Mouse (Mus musculus) MEL (cell line): ENCODE data around the gene Prpf8. TPM values are rescaled to one million over a fixed set of nuclear protein-coding genes. Genes with fewer than 3 reads are reported as not detected.

Source experiments
- DNase-seq: peaks from one replicate; pipeline ENCODE4 v3.0.0; 2011; ENCODE audit warnings: low read depth, low spot score
- H3K27ac ChIP-seq: 2 replicates; pipeline ENCODE4 v1.5.1; 2012; ENCODE audit warnings: low read depth, mild to moderate bottlenecking, control low read depth, low read length, moderate library complexity; ENCODE audit not compliant: control insufficient read depth
- H3K27me3 ChIP-seq, 2 experiments: fragments of 150-350 bp in 1 of 2; sonication (generic) in 1 of 2; 2 replicates each; pipeline ENCODE4 v1.6.1; 2012; ENCODE audit warnings: low read length in 2 of 2, mild to moderate bottlenecking in 2 of 2, improper control_type of control experiment in 1 of 2, moderate library complexity in 1 of 2; ENCODE audit not compliant: insufficient read depth in 2 of 2, control insufficient read depth in 1 of 2
- H3K36me3 ChIP-seq, 2 experiments: 2 replicates each; pipeline ENCODE4 v1.6.1; 2012 to 2014; ENCODE audit warnings: low read length in 2 of 2, improper control_type of control experiment in 1 of 2, inconsistent platforms in 1 of 2, mild to moderate bottlenecking in 1 of 2; ENCODE audit not compliant: insufficient read depth in 2 of 2, control insufficient read depth in 1 of 2
- H3K4me1 ChIP-seq, 2 experiments: fragments of 150-350 bp in 1 of 2; sonication (generic) in 1 of 2; 2 replicates each; pipeline ENCODE4 v1.6.1; 2012; ENCODE audit warnings: low read length in 2 of 2, improper control_type of control experiment in 1 of 2, mild to moderate bottlenecking in 1 of 2; ENCODE audit not compliant: insufficient read depth in 2 of 2, control insufficient read depth in 1 of 2
- H3K4me3 ChIP-seq, 2 experiments: fragments of 150-350 bp in 1 of 2; sonication (generic) in 1 of 2; 2 replicates each; pipeline ENCODE4 v1.5.1; 2012; ENCODE audit warnings: low read depth in 2 of 2, low read length in 2 of 2, mild to moderate bottlenecking in 2 of 2, moderate library complexity in 2 of 2, control low read depth in 1 of 2, improper control_type of control experiment in 1 of 2; ENCODE audit not compliant: control insufficient read depth in 1 of 2, insufficient read depth in 1 of 2
- H3K79me2 ChIP-seq: 2 replicates; pipeline ENCODE4 v1.6.1; 2012; ENCODE audit warnings: mild to moderate bottlenecking, low read length, moderate library complexity; ENCODE audit not compliant: control insufficient read depth, poor library complexity, insufficient read depth
- H3K9ac ChIP-seq: 2 replicates; pipeline ENCODE4 v1.6.1; 2012; ENCODE audit warnings: low read depth, mild to moderate bottlenecking, control low read depth, low read length, moderate library complexity; ENCODE audit not compliant: control insufficient read depth, poor library complexity, severe bottlenecking
- H3K9me3 ChIP-seq: fragments of 150-350 bp; sonication (generic); replicated peaks from 2 replicates; pipeline ENCODE4 v1.6.1; 2012; ENCODE audit warnings: mild to moderate bottlenecking, low read length, improper control_type of control experiment, moderate library complexity; ENCODE audit not compliant: insufficient read depth
- BHLHE40 ChIP-seq: IDR thresholded peaks from 2 replicates; pipeline ENCODE4 v1.6.1; 2012; ENCODE audit warnings: low read depth, mild to moderate bottlenecking, inconsistent platforms, low read length, improper control_type of control experiment, borderline replicate concordance
- CHD2 ChIP-seq: IDR thresholded peaks from 2 replicates; pipeline ENCODE4 v1.6.1; 2011; ENCODE audit warnings: low read length, improper control_type of control experiment
- CTCF ChIP-seq, 3 experiments: IDR thresholded peaks in 2 of 3; conservative IDR thresholded peaks in 1 of 3; 2 replicates each; pipeline ENCODE4 v1.5.1; 2011 to 2012; ENCODE audit warnings: low read length in 3 of 3, low read depth in 2 of 3, mild to moderate bottlenecking in 2 of 3, improper control_type of control experiment in 1 of 3, inconsistent platforms in 1 of 3, mixed read lengths in 1 of 3, moderate library complexity in 1 of 3; ENCODE audit not compliant: control insufficient read depth in 1 of 3, insufficient read depth in 1 of 3, poor library complexity in 1 of 3, severe bottlenecking in 1 of 3
- E2F4 ChIP-seq: IDR thresholded peaks from 2 replicates; pipeline ENCODE4 v1.6.1; 2011; ENCODE audit warnings: low read depth, low read length, improper control_type of control experiment, borderline replicate concordance
- ELF1 ChIP-seq: IDR thresholded peaks from 2 replicates; pipeline ENCODE4 v1.6.1; 2014; ENCODE audit warnings: low read depth, mild to moderate bottlenecking, inconsistent platforms, low read length, improper control_type of control experiment, moderate library complexity
- EP300 ChIP-seq, 2 experiments: IDR thresholded peaks; 2 replicates each; pipeline ENCODE4 v1.6.1; 2011; ENCODE audit warnings: improper control_type of control experiment in 2 of 2, low read length in 2 of 2, low read depth in 1 of 2, mild to moderate bottlenecking in 1 of 2
- ETS1 ChIP-seq: IDR thresholded peaks from 2 replicates; pipeline ENCODE4 v1.6.1; 2012; ENCODE audit warnings: low read depth, mild to moderate bottlenecking, inconsistent platforms, low read length, improper control_type of control experiment, moderate library complexity
- HCFC1 ChIP-seq: IDR thresholded peaks from 2 replicates; pipeline ENCODE4 v1.6.1; 2012; ENCODE audit warnings: low read depth, mild to moderate bottlenecking, inconsistent platforms, low read length, improper control_type of control experiment, moderate library complexity
- MAFK ChIP-seq: IDR thresholded peaks from 2 replicates; pipeline ENCODE4 v1.6.1; 2011; ENCODE audit warnings: low read depth, mild to moderate bottlenecking, low read length, improper control_type of control experiment, borderline replicate concordance
- MAX ChIP-seq: IDR thresholded peaks from 2 replicates; pipeline ENCODE4 v1.6.1; 2011; ENCODE audit warnings: low read length, improper control_type of control experiment
- MAZ ChIP-seq: IDR thresholded peaks from 2 replicates; pipeline ENCODE4 v1.6.1; 2012; ENCODE audit warnings: low read depth, mild to moderate bottlenecking, inconsistent platforms, low read length, improper control_type of control experiment
- MEF2A ChIP-seq: IDR thresholded peaks from 2 replicates; pipeline ENCODE4 v1.6.1; 2014; ENCODE audit warnings: low read depth, mild to moderate bottlenecking, inconsistent platforms, low read length, improper control_type of control experiment; ENCODE audit not compliant: poor library complexity, insufficient replicate concordance, severe bottlenecking; ENCODE audit errors: extremely low read depth
- MYB ChIP-seq: IDR thresholded peaks from 2 replicates; pipeline ENCODE4 v1.6.1; 2011; ENCODE audit warnings: mild to moderate bottlenecking, low read depth, low read length, improper control_type of control experiment
- MYC ChIP-seq: IDR thresholded peaks from 2 replicates; pipeline ENCODE4 v1.6.1; 2011; ENCODE audit warnings: low read depth, mild to moderate bottlenecking, low read length, improper control_type of control experiment, moderate library complexity
- NELFE ChIP-seq: IDR thresholded peaks from 2 replicates; pipeline ENCODE4 v1.6.1; 2011; ENCODE audit warnings: low read depth, low read length, improper control_type of control experiment
- NRF1 ChIP-seq: IDR thresholded peaks from 2 replicates; pipeline ENCODE4 v1.6.1; 2014; ENCODE audit warnings: low read depth, mild to moderate bottlenecking, inconsistent platforms, low read length, improper control_type of control experiment, moderate library complexity; ENCODE audit not compliant: poor library complexity, insufficient read depth, severe bottlenecking
- POLR2AphosphoS2 ChIP-seq: IDR thresholded peaks from 2 replicates; pipeline ENCODE4 v1.6.1; 2011; ENCODE audit warnings: low read length, improper control_type of control experiment
- SMC3 ChIP-seq: IDR thresholded peaks from 2 replicates; pipeline ENCODE4 v1.6.1; 2011; ENCODE audit warnings: low read depth, low read length, improper control_type of control experiment
- TBP ChIP-seq: IDR thresholded peaks from 2 replicates; pipeline ENCODE4 v1.8.0; 2011; ENCODE audit warnings: low read depth, low read length, improper control_type of control experiment
- ZKSCAN1 ChIP-seq: IDR thresholded peaks from 2 replicates; pipeline ENCODE4 v1.6.1; 2012; ENCODE audit warnings: low read depth, mild to moderate bottlenecking, inconsistent platforms, low read length, improper control_type of control experiment, moderate library complexity
- polyA plus RNA-seq, 2 experiments: library from polyadenylated mRNA; stranded (reverse) in 1 of 2; unstranded in 1 of 2; fragments of >175 nt in 1 of 2; fragments of >200 nt in 1 of 2; gene quantifications; 2 replicates each; pipeline versions ENCODE4 v1.2.1 to v1.2.4; 2012; ENCODE audit warnings: low replicate concordance in 2 of 2, low read depth in 1 of 2; ENCODE audit not compliant: insufficient read length in 2 of 2, insufficient read depth in 1 of 2, missing spikeins in 1 of 2
- total RNA-seq: library from RNA; depleted of rRNA; stranded (reverse); fragments of 300-350 nt; gene quantifications from 2 replicates; pipeline ENCODE4 v1.2.3, GENCODE M21; 2012

Gene Prpf8
- total and polyA plus RNA-seq, 3 experiments = 214 to 644 (median 276) TPM

- no peak for TF ChIP-seq NRF1
Measured at GRCm38 (mm10) chr11:75472469-75473081, 14.0 kb upstream of the Prpf8 start (continued).

- Histone ChIP-seq H3K27ac (no peak overlapping the region), H3K4me1 (peaks cover 3 to 20% of the 10 kb centered on the region in 2 experiments), H3K9me3 (no peaks in the 10 kb centered on the region), H3K36me3 (peaks cover 0 to 16% of the 10 kb centered on the region in 2 experiments; a peak in 2 of 4 replicates), H3K79me2 (no peaks in the 10 kb centered on the region), H3K27me3 (no peaks in the 10 kb centered on the region), H3K9ac (no peak overlapping the region), H3K4me3 (no peak overlapping the region)
- no peak for DNase-seq
- TF ChIP-seq E2F4 (no peak), CHD2 (no peak), SMC3 (no peak), MYB (no peak), NELFE (no peak), MAX (no peak), BHLHE40 (no peak), MEF2A (no peak), CTCF (IDR thresholded peaks at IDR 0.05 in 2 of 3, conservative IDR thresholded peaks at IDR 0.05 in 1 of 3; ENCODE audit: control insufficient read depth in 1 of 3, insufficient read depth in 1 of 3, low read depth in 2 of 3, low read length in 3 of 3, poor library complexity in 1 of 3, severe bottlenecking in 1 of 3) (no peak), HCFC1 (no peak), EP300 (IDR thresholded peaks at IDR 0.05; ENCODE audit: low read depth in 1 of 2, low read length in 2 of 2) (no peak), TBP (no peak), MAFK (no peak), NRF1 (no peak), MAZ (no peak), POLR2AphosphoS2 (no peak), ELF1 (no peak), MYC (no peak)
Measured at GRCm38 (mm10) chr11:75473376-75473775, 13.2 kb upstream of the Prpf8 start.

- TF ChIP-seq POLR2AphosphoS2 = no peak
- TF ChIP-seq ZKSCAN1 = no peak
- 0 out of 2 replicates have a peak, but pooled peaks have one; percentile 0 for TF ChIP-seq ETS1
- 0 out of 2 replicates have a peak, but pooled peaks have one; percentile 0 for TF ChIP-seq MAFK
- DNase-seq = no peak
- Histone ChIP-seq H3K27ac (peak overlapping the region; percentile 53), H3K4me1 (peaks cover 5 to 12% of the 10 kb centered on the region in 2 experiments; a peak in 3 of 4 replicates), H3K9me3 (no peaks in the 10 kb centered on the region), H3K9ac (peak overlapping the region; percentile 60), H3K36me3 (peaks cover 22 to 27% of the 10 kb centered on the region in 2 experiments), H3K4me3 (peak overlapping the region; percentile 36 to 51), H3K27me3 (no peaks in the 10 kb centered on the region), H3K79me2 (peaks cover 30% of the 10 kb centered on the region)
Measured at GRCm38 (mm10) chr11:75486192-75486591, 424 bp upstream of the Prpf8 start.
